In the genomic region with DNA sequence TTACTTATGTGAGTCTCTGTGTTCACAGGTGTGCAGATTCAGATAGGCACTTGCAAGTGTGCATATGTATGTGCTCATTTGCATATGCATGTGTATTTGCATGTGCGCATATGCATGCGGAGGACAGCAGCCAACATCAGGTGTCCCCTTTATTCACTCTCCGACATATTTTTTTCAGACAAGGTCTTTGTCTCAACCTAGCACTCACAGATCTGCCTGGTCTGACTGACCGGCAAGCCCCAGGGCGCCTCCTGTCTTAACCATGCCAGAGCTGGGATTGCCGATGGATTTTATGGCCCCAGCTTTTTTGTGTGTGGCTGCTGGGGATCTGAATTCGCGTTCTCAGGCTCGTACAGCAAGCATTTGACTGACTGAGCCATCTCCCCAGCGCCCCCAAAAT, we compare ENCODE assay signal across 11 mouse cellular contexts. TPM values are rescaled to one million over a fixed set of nuclear protein-coding genes. Genes with fewer than 3 reads are reported as not detected.
DNase-seq lines count a peak whose midpoint lies in the region; ATAC-seq and TF ChIP-seq lines count a peak whose summit lies in the region.
"Had no signal": no experiment of that assay in that cellular context is flagged by ENCODE, and none has a peak within 500 bp of the region (broad histone marks: within the 10 kb centered on the region; RNA-seq: fewer than 3 reads in every experiment).

No protein-coding gene starts in this region.

- ATAC-seq in frontal cortex, adult (ENCODE audit: low TSS enrichment) = peak; percentile 32; the same call in 1 of the 2 replicates
- peak; percentile 68; the same call in 1 of the 2 replicates for ATAC-seq in neural tube, embryonic 11.5 days (ENCODE audit: insufficient read depth, low FRiP score, low TSS enrichment)
- no peak for ATAC-seq in hindbrain, postnatal 0 days

- no peak overlapping the region for H3K9ac ChIP-seq in neural tube, embryonic 11.5 days (ENCODE audit: low read length)
- H3K9ac ChIP-seq in hindbrain, postnatal 0 days (replicated peaks; ENCODE audit: low read length) = 0 out of 2 replicates have a peak overlapping the region, but pooled peaks have one; percentile 30

- no peaks in the 10 kb centered on the region for H3K36me3 ChIP-seq in neural tube, embryonic 11.5 days (ENCODE audit: control insufficient read depth, insufficient read depth, low read length)
- no peaks in the 10 kb centered on the region for H3K36me3 ChIP-seq in hindbrain, postnatal 0 days (ENCODE audit: insufficient read depth, low read length)

- 5% methylated on average over 10 of the region's 10 CpGs for WGBS in neural tube, embryonic 11.5 days
- 11% methylated on average over 10 of the region's 10 CpGs for WGBS in hindbrain, postnatal 0 days

- H3K27ac ChIP-seq in neural tube, embryonic 11.5 days (ENCODE audit: low read depth, low read length) = no peak overlapping the region
- no peak overlapping the region for H3K27ac ChIP-seq in hindbrain, postnatal 0 days
- H3K27ac ChIP-seq: macrophage had no signal

- DNase-seq in frontal cortex, adult 2 months (ENCODE audit: extremely low spot score in 1 of 2, low spot score in 1 of 2) = no peak
- peak; percentile 29 for DNase-seq in neural tube, embryonic 11.5 days (ENCODE audit: low spot score)
- DNase-seq in neural tube, embryonic 10.5 days (ENCODE audit: extremely low spot score, low spot score) = no peak
- no peak for DNase-seq in hindbrain, postnatal 0 days (ENCODE audit: low spot score)
- DNase-seq in retina, embryonic 14.5 days (ENCODE audit: low spot score) = peak; percentile 52
- DNase-seq in frontal cortex, postnatal 25 days (ENCODE audit: low spot score in 2 of 2) = no peak
- DNase-seq in thymus, postnatal 14 days = no peak
- DNase-seq: adrenal gland, adult 8-10 months had no signal

- TF ChIP-seq CTCF in hindbrain, postnatal 0 days (IDR thresholded peaks at IDR 0.05; ENCODE audit: low read depth) = no peak

- H3K9me3 ChIP-seq in neural tube, embryonic 11.5 days (ENCODE audit: control insufficient read depth, low read length) = no peaks in the 10 kb centered on the region
- no peaks in the 10 kb centered on the region for H3K9me3 ChIP-seq in hindbrain, postnatal 0 days (ENCODE audit: low read length)

- H3K27me3 ChIP-seq in neural tube, embryonic 11.5 days (ENCODE audit: control insufficient read depth, insufficient read depth, low read length) = no peaks in the 10 kb centered on the region
- no peaks in the 10 kb centered on the region for H3K27me3 ChIP-seq in hindbrain, postnatal 0 days (ENCODE audit: insufficient read depth, low read length)

- peak overlapping the region; percentile 39 for H3K4me2 ChIP-seq in neural tube, embryonic 11.5 days (ENCODE audit: low read depth)
- peak overlapping the region; percentile 46 for H3K4me2 ChIP-seq in hindbrain, postnatal 0 days (ENCODE audit: low read depth, low read length)

- H3K4me3 ChIP-seq in neural tube, embryonic 11.5 days (ENCODE audit: low read depth, low read length) = no peak overlapping the region
- H3K4me3 ChIP-seq in hindbrain, postnatal 0 days (ENCODE audit: low read length) = peak overlapping the region; percentile 14; the same call in 1 of the 2 replicates
- H3K4me3 ChIP-seq: erythroblast, embryonic 14.5 days had no signal

- H3K4me1 ChIP-seq in neural tube, embryonic 11.5 days (ENCODE audit: control insufficient read depth, insufficient read depth, low read length) = peaks cover 8% of the 10 kb centered on the region
- no peaks in the 10 kb centered on the region for H3K4me1 ChIP-seq in hindbrain, postnatal 0 days (ENCODE audit: insufficient read depth, low read length)

RNA-seq across cellular contexts. Expression of a gene that starts 28.9 kb away (rescaled TPM):
- 16.8 and 18.8 TPM in 2 replicates for polyA plus RNA-seq in frontal cortex, adult 2 months (2012; rRNA removed)
- polyA plus RNA-seq in neural tube, embryonic 11.5 days (2014; fragmentation: Nextera tagmentation; extraction: Ambion mirVana) = 123 and 129 TPM in 2 replicates
- 27.7 and 32.5 TPM in 2 replicates for total RNA-seq in hindbrain, postnatal 0 days (2014; rRNA removed)
- 61.2 and 64.2 TPM in 2 replicates for polyA plus RNA-seq in hindbrain, postnatal 0 days (2015; fragmentation: Nextera tagmentation; extraction: Ambion mirVana)

Comparison
In these comparisons a context has a peak if more than half of its experiments do, and no peak if none do; other contexts are left out.
1. DNase-seq: peak in neural tube, embryonic 11.5 days (single experiment) and retina, embryonic 14.5 days (single experiment); none in frontal cortex, adult 2 months (0 of 2), neural tube, embryonic 10.5 days (single experiment), hindbrain, postnatal 0 days (single experiment), frontal cortex, postnatal 25 days (0 of 2) and thymus, postnatal 14 days (single experiment).